Mouse (Mus musculus): ENCODE measurements around the gene Hoxd8. TPM values are rescaled to one million over a fixed set of nuclear protein-coding genes. Genes with fewer than 3 reads are reported as not detected.

Gene Hoxd8
- polyA plus RNA-seq, 1 experiment: 1.4 TPM

DNA sequence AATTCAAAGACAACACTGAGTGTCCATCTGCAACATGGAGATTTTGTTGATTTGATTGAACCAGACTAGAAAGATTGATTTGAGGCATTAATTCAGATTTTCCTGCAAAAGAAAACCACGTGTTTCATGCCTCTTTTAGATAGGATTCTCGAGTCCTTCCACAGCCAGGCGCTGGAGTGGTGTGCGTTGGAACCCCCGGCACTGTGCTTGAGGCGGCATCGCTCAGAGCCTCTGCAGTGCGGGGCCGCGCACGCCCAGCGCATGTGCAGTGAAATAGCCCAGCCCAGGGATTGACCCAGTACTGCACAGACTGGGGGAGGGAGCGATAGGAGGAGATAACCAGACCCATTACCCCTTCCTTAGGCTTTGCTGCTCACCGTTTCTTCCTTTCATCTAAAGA is 10.5 kb downstream of the Hoxd8 start:
- 4% methylated on average over 14 of the region's 14 CpGs for WGBS
- Histone ChIP-seq H3K4me3 (replicated peaks; ENCODE audit: control insufficient read depth, low read depth, low read length) (no peak overlapping the region), H3K27ac (ENCODE audit: control insufficient read depth, insufficient read depth, low read depth, low read length, poor library complexity) (no peak overlapping the region; the same call in 1 of the 2 replicates), H3K4me1 (ENCODE audit: control insufficient read depth, insufficient read depth, low read length) (no peaks in the 10 kb centered on the region; the same call in 1 of the 2 replicates)
- TF ChIP-seq POLR2A (IDR thresholded peaks at IDR 0.05; ENCODE audit: borderline replicate concordance, control insufficient read depth, low read depth, low read length) (no peak), CTCF (IDR thresholded peaks at IDR 0.05; ENCODE audit: control insufficient read depth, insufficient read depth, low read length) (no peak)

DNA sequence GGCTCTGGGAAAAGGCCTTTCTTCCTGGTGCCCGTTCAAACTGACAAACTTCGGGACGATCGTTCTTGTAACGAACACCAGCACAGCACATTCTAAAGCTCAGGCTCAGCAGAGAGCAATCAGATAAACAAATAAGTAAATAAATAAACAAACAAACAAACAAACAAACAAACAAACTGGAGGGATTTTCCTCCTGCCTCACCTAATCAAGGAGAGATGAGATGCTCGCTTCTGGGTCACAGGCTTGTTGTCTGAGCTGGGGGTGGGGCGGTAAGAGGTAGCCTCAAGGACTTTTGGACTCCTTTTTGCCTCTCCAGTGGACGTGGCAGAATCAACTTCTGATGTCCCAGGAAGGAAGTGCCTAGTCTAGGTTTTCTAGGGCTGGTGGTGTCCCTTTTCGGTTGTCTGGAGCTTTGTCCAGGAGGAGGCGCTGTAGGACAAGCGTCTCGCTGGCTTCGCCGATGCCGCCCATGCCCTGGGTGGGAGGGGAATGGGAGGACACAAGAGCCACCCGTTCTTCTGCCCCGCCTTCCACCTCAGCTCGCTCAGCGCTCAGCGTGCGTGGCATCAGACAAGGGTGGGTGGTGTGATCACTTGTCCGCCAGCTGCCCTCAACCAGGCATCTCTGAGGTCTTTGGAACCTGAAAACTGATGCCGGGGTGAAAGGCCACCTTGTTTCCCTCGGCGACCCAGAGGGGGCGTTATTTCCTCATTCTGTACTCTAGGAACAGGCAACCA is 11.3 kb downstream of the Hoxd8 start:
- WGBS: 4% methylated on average over 26 of the region's 26 CpGs
- TF ChIP-seq POLR2A (IDR thresholded peaks at IDR 0.05; ENCODE audit: borderline replicate concordance, control insufficient read depth, low read depth, low read length): no peak
- peak; percentile 60 for TF ChIP-seq CTCF (IDR thresholded peaks at IDR 0.05; ENCODE audit: control insufficient read depth, insufficient read depth, low read length)
- H3K4me1 ChIP-seq (ENCODE audit: control insufficient read depth, insufficient read depth, low read length): no peaks in the 10 kb centered on the region; the same call in 1 of the 2 replicates

DNA sequence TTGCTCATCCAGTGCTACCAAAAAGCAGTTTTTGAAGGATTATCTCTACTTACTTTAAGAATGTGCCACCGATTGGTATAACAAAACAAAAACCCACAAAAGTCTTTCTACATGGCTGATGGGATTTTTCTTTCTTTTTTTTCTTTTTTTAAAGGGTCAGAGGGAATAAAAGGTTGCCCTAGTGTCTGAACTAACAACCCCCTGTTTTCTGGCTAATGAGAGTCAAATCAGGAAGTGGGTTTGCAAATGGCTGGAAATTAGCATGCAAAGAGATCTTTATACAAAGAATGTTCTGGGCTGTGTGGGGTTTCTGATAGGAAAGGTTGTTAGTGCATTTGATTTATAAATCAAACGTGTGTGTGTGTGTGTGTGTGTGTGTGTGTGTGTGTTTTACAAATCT is 16.0 kb downstream of the Hoxd8 start:
- Histone ChIP-seq H3K4me1 (ENCODE audit: control insufficient read depth, insufficient read depth, low read length) (no peaks in the 10 kb centered on the region), H3K4me3 (replicated peaks; ENCODE audit: control insufficient read depth, low read depth, low read length) (no peak overlapping the region), H3K27ac (ENCODE audit: control insufficient read depth, insufficient read depth, low read depth, low read length, poor library complexity) (no peak overlapping the region)
- TF ChIP-seq CTCF (IDR thresholded peaks at IDR 0.05; ENCODE audit: control insufficient read depth, insufficient read depth, low read length) (no peak), POLR2A (IDR thresholded peaks at IDR 0.05; ENCODE audit: borderline replicate concordance, control insufficient read depth, low read depth, low read length) (no peak)
- 21% methylated on average over 2 of the region's 2 CpGs for WGBS

More for the DNA sequence above, 11.3 kb downstream of the Hoxd8 start:
- Histone ChIP-seq H3K4me3 (replicated peaks; ENCODE audit: control insufficient read depth, low read depth, low read length) (no peak overlapping the region), H3K27ac (ENCODE audit: control insufficient read depth, insufficient read depth, low read depth, low read length, poor library complexity) (no peak overlapping the region)

DNA sequence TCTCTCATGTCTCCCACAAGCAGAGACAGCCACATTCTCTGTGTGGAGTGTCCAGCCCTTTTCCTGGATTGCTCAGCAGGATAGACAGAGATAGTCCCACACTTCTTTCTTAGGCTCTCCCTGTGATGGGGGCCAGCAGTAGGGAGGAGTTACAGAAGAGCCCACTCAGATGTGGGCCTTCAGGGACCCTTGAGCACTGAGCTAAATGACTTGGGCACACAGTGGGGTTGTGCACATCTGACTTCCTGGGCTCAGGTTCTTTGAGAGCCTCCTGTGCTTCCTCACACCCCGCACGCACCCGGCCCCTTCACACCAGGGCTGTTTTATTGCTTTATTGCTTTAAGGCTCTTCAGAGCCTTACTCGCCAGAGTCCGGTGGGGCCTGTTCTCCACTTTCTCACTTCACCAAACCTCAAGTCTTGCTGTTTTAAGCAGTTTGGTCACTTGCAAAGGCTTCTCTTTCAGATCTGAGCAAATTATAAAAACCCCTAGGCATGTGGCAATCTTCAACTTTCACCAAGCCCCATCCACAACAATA is 16.6 kb downstream of the Hoxd8 start:
- TF ChIP-seq CTCF (IDR thresholded peaks at IDR 0.05; ENCODE audit: control insufficient read depth, insufficient read depth, low read length): no peak
- TF ChIP-seq POLR2A (IDR thresholded peaks at IDR 0.05; ENCODE audit: borderline replicate concordance, control insufficient read depth, low read depth, low read length): no peak
- 51% methylated on average over 5 of the region's 5 CpGs for WGBS
- no peak overlapping the region for H3K27ac ChIP-seq (ENCODE audit: control insufficient read depth, insufficient read depth, low read depth, low read length, poor library complexity)
- no peak overlapping the region for H3K4me3 ChIP-seq (replicated peaks; ENCODE audit: control insufficient read depth, low read depth, low read length)
- H3K4me1 ChIP-seq (ENCODE audit: control insufficient read depth, insufficient read depth, low read length): no peaks in the 10 kb centered on the region

DNA sequence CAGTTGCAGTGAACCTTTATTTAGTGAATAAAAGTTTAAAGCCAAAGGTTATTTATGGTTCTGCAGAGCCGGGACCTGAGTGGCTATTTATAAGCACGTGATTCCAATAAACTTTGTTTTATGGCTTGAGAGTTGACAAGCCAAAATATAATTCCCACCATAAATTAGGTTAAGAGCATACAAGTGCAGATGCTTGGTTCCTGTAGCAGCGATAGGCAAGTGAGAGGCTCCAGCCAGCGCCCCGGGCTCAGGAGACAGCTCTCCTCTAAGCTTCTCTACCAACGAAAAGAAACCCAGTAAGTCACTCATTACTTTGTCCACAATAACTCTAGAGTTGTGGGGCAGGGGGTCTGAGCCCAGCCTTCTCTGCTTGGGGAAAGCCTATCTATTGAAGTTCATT is 17.5 kb downstream of the Hoxd8 start:
- no peak for TF ChIP-seq CTCF (IDR thresholded peaks at IDR 0.05; ENCODE audit: control insufficient read depth, insufficient read depth, low read length)
- TF ChIP-seq POLR2A (IDR thresholded peaks at IDR 0.05; ENCODE audit: borderline replicate concordance, control insufficient read depth, low read depth, low read length): no peak
- 11% methylated on average over 6 of the region's 6 CpGs for WGBS
- no peaks in the 10 kb centered on the region for H3K4me1 ChIP-seq (ENCODE audit: control insufficient read depth, insufficient read depth, low read length)
- H3K27ac ChIP-seq (ENCODE audit: control insufficient read depth, insufficient read depth, low read depth, low read length, poor library complexity): no peak overlapping the region
- no peak overlapping the region for H3K4me3 ChIP-seq (replicated peaks; ENCODE audit: control insufficient read depth, low read depth, low read length)

DNA sequence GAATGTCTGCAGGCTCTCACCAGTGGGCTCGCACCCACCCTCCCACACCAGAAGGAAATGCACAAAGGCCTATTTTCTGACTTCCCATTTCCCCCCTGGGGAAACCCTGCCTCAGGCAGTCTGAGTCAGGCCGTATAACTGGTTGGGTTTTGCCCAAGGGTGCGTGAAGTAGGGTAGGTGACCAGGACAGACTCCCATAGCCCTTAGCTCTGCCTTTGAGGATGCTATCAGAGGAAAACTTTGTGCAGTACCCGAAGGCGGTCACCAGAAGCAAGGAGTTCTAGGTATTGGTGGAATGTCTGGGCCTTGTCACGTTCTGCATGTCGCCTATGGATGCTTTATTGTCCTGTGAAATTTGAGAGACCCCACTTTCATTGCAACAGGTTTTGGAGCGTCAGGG is 18.5 kb downstream of the Hoxd8 start:
- no peak overlapping the region for H3K27ac ChIP-seq (ENCODE audit: control insufficient read depth, insufficient read depth, low read depth, low read length, poor library complexity)
- H3K4me3 ChIP-seq (replicated peaks; ENCODE audit: control insufficient read depth, low read depth, low read length): no peak overlapping the region
- TF ChIP-seq CTCF (IDR thresholded peaks at IDR 0.05; ENCODE audit: control insufficient read depth, insufficient read depth, low read length) (no peak), POLR2A (IDR thresholded peaks at IDR 0.05; ENCODE audit: borderline replicate concordance, control insufficient read depth, low read depth, low read length) (no peak)
- 28% methylated on average over 8 of the region's 8 CpGs for WGBS
- H3K4me1 ChIP-seq (ENCODE audit: control insufficient read depth, insufficient read depth, low read length): no peaks in the 10 kb centered on the region

DNA sequence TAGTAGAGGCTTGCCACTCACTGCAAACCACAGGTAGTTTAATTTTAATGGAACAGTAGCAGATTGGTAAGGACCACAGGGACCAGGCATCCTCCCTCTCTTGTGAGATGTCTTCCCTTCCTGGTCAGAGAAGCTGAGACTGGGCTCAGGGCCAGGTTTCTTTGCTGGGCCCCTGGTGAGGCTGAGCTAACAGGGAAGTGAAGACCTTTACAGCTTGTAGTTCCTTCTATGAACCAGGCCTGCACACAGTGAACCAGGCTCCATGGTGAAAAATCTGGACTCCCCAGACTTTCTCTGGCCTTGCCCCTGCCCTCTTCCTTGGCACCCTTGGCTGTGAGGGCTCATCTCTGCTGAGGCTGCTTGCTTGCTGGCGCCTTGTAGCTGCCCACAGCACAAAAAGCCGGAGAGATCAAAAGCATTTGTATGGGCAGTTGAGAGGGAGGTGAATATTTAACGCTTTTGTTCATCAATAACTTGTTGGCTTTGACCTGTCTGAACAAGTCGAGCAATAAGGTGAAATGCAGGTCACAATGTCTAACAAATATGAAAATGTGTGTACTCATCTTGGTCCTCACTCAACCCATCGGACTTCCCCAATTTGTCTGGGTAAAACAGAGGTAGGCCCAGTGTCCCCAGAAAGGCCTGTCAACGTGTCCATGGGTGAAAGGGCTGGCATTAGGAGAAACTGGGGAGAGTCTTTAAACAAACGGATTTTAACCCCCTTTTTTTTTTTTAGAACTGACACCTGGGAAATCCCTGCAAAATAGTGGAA is 20.0 kb downstream of the Hoxd8 start:
- no peaks in the 10 kb centered on the region for H3K4me1 ChIP-seq (ENCODE audit: control insufficient read depth, insufficient read depth, low read length)
- no peak overlapping the region for H3K4me3 ChIP-seq (replicated peaks; ENCODE audit: control insufficient read depth, low read depth, low read length)
- no peak for TF ChIP-seq CTCF (IDR thresholded peaks at IDR 0.05; ENCODE audit: control insufficient read depth, insufficient read depth, low read length)
- TF ChIP-seq POLR2A (IDR thresholded peaks at IDR 0.05; ENCODE audit: borderline replicate concordance, control insufficient read depth, low read depth, low read length): no peak
- no peak overlapping the region for H3K27ac ChIP-seq (ENCODE audit: control insufficient read depth, insufficient read depth, low read depth, low read length, poor library complexity)
- 56% methylated on average over 7 of the region's 7 CpGs for WGBS

DNA sequence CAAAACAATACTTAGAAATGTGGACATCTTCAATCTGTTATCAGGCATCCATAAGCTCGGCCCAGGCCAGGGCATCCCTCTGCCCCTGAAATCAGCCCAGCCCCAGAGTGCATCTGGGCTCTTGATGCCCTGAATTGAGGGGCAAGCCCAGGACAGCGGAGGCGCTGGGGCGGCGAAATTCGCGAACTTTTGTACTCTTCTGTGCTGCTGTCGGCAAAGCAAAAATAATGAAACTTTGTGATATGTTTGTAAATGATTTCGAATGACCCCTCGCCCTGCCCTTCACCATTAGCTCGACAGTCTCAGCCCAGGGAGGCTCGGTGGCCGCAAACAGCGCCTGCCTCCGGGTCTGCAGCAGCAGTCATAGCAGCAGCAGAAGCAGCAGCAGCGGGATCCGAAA is 20.8 kb downstream of the Hoxd8 start:
- no peaks in the 10 kb centered on the region for H3K4me1 ChIP-seq (ENCODE audit: control insufficient read depth, insufficient read depth, low read length)
- no peak overlapping the region for H3K27ac ChIP-seq (ENCODE audit: control insufficient read depth, insufficient read depth, low read depth, low read length, poor library complexity)
- no peak overlapping the region for H3K4me3 ChIP-seq (replicated peaks; ENCODE audit: control insufficient read depth, low read depth, low read length)
- 72% methylated on average over 17 of the region's 17 CpGs for WGBS
- no peak for TF ChIP-seq CTCF (IDR thresholded peaks at IDR 0.05; ENCODE audit: control insufficient read depth, insufficient read depth, low read length)
- TF ChIP-seq POLR2A (IDR thresholded peaks at IDR 0.05; ENCODE audit: borderline replicate concordance, control insufficient read depth, low read depth, low read length): no peak

All from bone marrow, adult 2 months (tissue).